Mouse (Mus musculus): ENCODE results near the gene Hook2.

Hook2 gene

GRCm38 (mm10) chr8:84970135-84970790 lies 20.1 kb upstream of the Hook2 start:
- in situ Hi-C loops (cut with MboI; ENCODE audit: low pct_unique_long_range_greater_than_20kb in 1 of 2, low sequenced_read_pairs in 2 of 2, unreplicated experiment in 1 of 2): no loop called here

GRCm38 (mm10) chr8:84970913-84971312 lies 19.5 kb upstream of the Hook2 start:
- in situ Hi-C loops (cut with MboI; ENCODE audit: low pct_unique_long_range_greater_than_20kb in 1 of 2, low sequenced_read_pairs in 2 of 2, unreplicated experiment in 1 of 2): no loop called here

- in situ Hi-C loops (cut with MboI; ENCODE audit: low pct_unique_long_range_greater_than_20kb in 1 of 2, low sequenced_read_pairs in 2 of 2, unreplicated experiment in 1 of 2): no loop called here
Measured at GRCm38 (mm10) chr8:84973079-84973478, 17.3 kb upstream of the Hook2 start.

GRCm38 (mm10) chr8:84973803-84974542 lies 16.4 kb upstream of the Hook2 start:
- in situ Hi-C loops (cut with MboI; ENCODE audit: low pct_unique_long_range_greater_than_20kb in 1 of 2, low sequenced_read_pairs in 2 of 2, unreplicated experiment in 1 of 2): no loop called here

- in situ Hi-C loops (cut with MboI; ENCODE audit: low pct_unique_long_range_greater_than_20kb in 1 of 2, low sequenced_read_pairs in 2 of 2, unreplicated experiment in 1 of 2): no loop called here
Measured at GRCm38 (mm10) chr8:84974543-84975142, 15.8 kb upstream of the Hook2 start.

- in situ Hi-C loops (cut with MboI; ENCODE audit: low pct_unique_long_range_greater_than_20kb in 1 of 2, low sequenced_read_pairs in 2 of 2, unreplicated experiment in 1 of 2): no loop called here
Measured at GRCm38 (mm10) chr8:84975434-84975833, 15.0 kb upstream of the Hook2 start.

GRCm38 (mm10) chr8:84976031-84976762 lies 14.2 kb upstream of the Hook2 start:
- in situ Hi-C loops (cut with MboI; ENCODE audit: low pct_unique_long_range_greater_than_20kb in 1 of 2, low sequenced_read_pairs in 2 of 2, unreplicated experiment in 1 of 2): no loop called here

GRCm38 (mm10) chr8:84976763-84977434 lies 13.5 kb upstream of the Hook2 start:
- in situ Hi-C loops (cut with MboI; ENCODE audit: low pct_unique_long_range_greater_than_20kb in 1 of 2, low sequenced_read_pairs in 2 of 2, unreplicated experiment in 1 of 2): no loop called here

GRCm38 (mm10) chr8:84977435-84978247 lies 12.8 kb upstream of the Hook2 start:
- in situ Hi-C loops (cut with MboI; ENCODE audit: low pct_unique_long_range_greater_than_20kb in 1 of 2, low sequenced_read_pairs in 2 of 2, unreplicated experiment in 1 of 2): no loop called here

GRCm38 (mm10) chr8:84978248-84978940 lies 12.0 kb upstream of the Hook2 start, which contains the start of gene Junb:
Gene Junb (minus strand): TSS chr8:84978718.
- in situ Hi-C loops (cut with MboI; ENCODE audit: low pct_unique_long_range_greater_than_20kb in 1 of 2, low sequenced_read_pairs in 2 of 2, unreplicated experiment in 1 of 2): no loop called here

- in situ Hi-C loops (cut with MboI; ENCODE audit: low pct_unique_long_range_greater_than_20kb in 1 of 2, low sequenced_read_pairs in 2 of 2, unreplicated experiment in 1 of 2): no loop called here
Measured at GRCm38 (mm10) chr8:84979599-84980421, 10.6 kb upstream of the Hook2 start.

- in situ Hi-C loops (cut with MboI; ENCODE audit: low pct_unique_long_range_greater_than_20kb in 1 of 2, low sequenced_read_pairs in 2 of 2, unreplicated experiment in 1 of 2): no loop called here
Measured at GRCm38 (mm10) chr8:84980622-84981358, 9.6 kb upstream of the Hook2 start.

GRCm38 (mm10) chr8:84981644-84982498 lies 8.5 kb upstream of the Hook2 start:
- in situ Hi-C loops (cut with MboI; ENCODE audit: low pct_unique_long_range_greater_than_20kb in 1 of 2, low sequenced_read_pairs in 2 of 2, unreplicated experiment in 1 of 2): no loop called here

GRCm38 (mm10) chr8:84982499-84983011 lies 7.8 kb upstream of the Hook2 start:
- in situ Hi-C loops (cut with MboI; ENCODE audit: low pct_unique_long_range_greater_than_20kb in 1 of 2, low sequenced_read_pairs in 2 of 2, unreplicated experiment in 1 of 2): no loop called here

All from mouse embryonic stem cell (cell line).